Mouse (Mus musculus): ENCODE measurements at regions not wholly inside any gene's neighbourhood (a gene's known extent, or its start where the extent isn't known, plus 50 kb on each side); places are given as distances from the start of the nearest gene placed in this dataset.

DNA sequence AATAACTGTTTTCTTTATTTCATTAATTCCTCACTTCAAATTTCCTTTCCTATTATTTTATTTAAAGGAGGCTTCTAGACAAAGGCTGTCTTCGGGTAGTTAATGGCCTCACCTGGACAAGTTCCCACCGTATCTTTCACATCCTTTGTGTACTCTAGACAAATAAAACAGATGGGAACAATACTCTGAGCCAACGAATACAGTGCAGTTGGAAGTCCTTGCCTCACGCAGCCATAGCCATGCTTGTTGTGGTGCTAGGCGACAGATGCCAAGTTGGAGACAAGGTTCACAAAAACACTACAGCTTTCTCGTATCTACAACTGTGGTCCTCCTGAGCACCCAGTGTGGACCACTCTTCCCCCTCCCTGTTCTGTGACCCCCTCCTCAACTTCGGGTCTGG, 136.6 kb upstream of the Marcks start:
- TF ChIP-seq CTCF (IDR thresholded peaks at IDR 0.05 in 2 of 3, conservative IDR thresholded peaks at IDR 0.05 in 1 of 3; ENCODE audit: control insufficient read depth in 1 of 3, insufficient read depth in 1 of 3, low read depth in 2 of 3, low read length in 3 of 3, poor library complexity in 1 of 3, severe bottlenecking in 1 of 3), result no peak
- TF ChIP-seq MAX (IDR thresholded peaks at IDR 0.05; ENCODE audit: low read length), result no peak
- TF ChIP-seq NRF1 (IDR thresholded peaks at IDR 0.05; ENCODE audit: insufficient read depth, low read depth, low read length, poor library complexity, severe bottlenecking), result no peak
- TF ChIP-seq GABPA (IDR thresholded peaks at IDR 0.05; ENCODE audit: low read depth, low read length), result no peak
- no peak for TF ChIP-seq EP300 (IDR thresholded peaks at IDR 0.05; ENCODE audit: low read depth in 1 of 2, low read length in 2 of 2)
- no peak for TF ChIP-seq POLR2A (IDR thresholded peaks at IDR 0.05; ENCODE audit: control insufficient read depth in 1 of 2, insufficient read depth in 1 of 2, low read depth in 1 of 2, low read length in 2 of 2, poor library complexity in 1 of 2)
- no peak for TF ChIP-seq MAFK (IDR thresholded peaks at IDR 0.05; ENCODE audit: borderline replicate concordance, low read depth, low read length)
- TF ChIP-seq RAD21 (IDR thresholded peaks at IDR 0.05; ENCODE audit: low read depth, low read length), result no peak
- no peak for TF ChIP-seq GATA1 (IDR thresholded peaks at IDR 0.05; ENCODE audit: low read depth, low read length)
- TF ChIP-seq POLR2AphosphoS2 (IDR thresholded peaks at IDR 0.05; ENCODE audit: low read length), result no peak
- no peak for TF ChIP-seq SIN3A (IDR thresholded peaks at IDR 0.05; ENCODE audit: low read length)
